Mouse (Mus musculus): ENCODE results near the gene Phc1.
"Not testable (repeated sequence)": the region's sequence is repeated elsewhere in the genome, so short reads cannot be mapped to it uniquely, and the experiment has no call there.

Phc1 gene

DNA sequence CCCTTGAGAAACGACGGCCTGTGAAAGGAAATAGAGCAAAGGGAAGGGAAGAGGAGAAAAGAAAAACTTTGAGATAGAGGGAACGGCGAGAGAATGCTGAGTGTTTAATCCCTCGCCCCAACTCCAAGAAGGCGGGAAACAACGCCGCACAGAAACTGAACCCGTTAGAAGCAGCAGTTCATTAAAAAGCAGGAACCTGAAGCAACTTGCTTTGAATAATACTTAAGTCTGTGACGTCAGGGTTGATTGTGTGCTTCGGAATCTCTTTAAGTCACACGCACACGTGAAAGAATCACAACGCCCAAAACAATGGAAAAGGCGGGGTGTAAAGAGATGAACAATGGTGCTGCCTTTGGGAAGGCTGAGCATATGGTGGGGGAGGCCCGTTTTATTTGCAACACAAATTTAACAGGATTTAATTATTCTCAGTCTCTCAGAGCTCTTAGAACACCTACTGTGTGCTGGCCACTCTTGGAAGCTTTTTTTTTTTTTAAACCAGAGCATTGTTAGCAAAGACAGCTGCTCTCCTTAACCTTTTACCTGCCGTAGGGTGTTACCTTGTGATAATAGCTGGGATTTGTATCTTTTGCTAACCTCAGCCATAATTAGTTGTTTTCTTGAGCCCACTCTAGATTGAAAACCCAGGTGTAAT is at the start of gene Phc1:
TSS of gene Phc1 (minus strand) at position 213 of the 652 bp plus-strand sequence.
- DNase-seq (ENCODE audit: low spot score) = peak; percentile 70

DNA sequence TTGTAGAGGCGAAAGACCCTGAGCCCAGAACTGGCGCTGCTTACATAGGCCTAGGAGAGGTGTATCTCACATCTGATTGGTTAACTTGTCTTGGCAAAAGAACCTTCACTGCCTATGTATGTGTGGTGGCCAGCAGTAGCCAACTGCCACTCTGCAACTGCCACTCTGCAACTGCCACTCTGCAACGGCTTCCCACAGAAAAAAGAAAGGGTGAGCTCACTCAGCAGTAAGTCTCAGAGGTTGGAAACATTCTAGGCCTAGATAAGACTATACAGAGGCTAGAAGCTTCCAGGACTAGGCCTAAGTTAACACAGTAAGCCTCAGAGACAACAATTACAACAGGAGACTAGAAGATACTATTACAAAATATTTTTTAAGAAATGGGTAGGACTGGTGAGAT is 49.6 kb upstream of the Phc1 start:
- DNase-seq (ENCODE audit: low spot score) = not testable (repeated sequence)

DNA sequence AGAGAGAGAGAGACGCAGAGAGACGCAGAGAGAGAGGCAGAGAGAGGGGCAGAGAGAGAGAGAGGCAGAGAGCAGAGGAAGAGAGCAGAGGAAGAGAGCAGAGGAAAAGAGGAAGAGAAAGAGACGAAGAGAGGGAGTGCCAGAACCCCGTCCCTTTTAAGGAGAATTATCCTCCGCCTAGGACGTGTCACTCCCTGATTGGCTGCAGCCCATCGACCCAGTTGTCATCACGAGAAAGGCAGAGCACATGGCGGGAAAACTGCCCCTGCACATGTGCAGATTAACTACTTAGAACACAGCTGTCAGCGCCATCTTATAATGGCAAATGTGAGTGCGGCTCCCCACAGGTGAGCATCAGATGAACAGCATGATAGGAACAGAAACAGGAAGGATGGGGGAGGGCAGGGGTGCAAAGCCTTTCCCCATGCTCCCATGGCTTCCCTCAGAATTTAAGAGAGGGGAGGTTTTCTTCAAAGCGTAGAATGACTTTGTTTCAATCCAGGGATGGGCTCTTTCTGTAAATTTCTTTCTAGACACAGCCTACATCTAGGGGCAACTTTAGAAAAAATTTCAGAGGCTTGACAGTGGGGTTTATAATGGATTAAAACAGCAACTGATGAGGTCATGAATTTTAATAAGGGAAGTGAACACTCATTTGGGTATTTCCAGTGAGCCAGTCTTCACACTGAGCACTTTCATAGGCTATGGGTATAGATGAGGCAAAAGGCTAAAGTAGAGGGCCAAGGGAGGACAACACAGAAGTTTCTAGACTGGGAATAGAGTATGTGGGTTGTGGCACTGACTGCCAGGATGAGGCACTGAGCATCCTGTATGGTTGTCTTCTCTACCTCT is 47.0 kb upstream of the Phc1 start:
- DNase-seq (ENCODE audit: low spot score) = not testable (repeated sequence)

DNA sequence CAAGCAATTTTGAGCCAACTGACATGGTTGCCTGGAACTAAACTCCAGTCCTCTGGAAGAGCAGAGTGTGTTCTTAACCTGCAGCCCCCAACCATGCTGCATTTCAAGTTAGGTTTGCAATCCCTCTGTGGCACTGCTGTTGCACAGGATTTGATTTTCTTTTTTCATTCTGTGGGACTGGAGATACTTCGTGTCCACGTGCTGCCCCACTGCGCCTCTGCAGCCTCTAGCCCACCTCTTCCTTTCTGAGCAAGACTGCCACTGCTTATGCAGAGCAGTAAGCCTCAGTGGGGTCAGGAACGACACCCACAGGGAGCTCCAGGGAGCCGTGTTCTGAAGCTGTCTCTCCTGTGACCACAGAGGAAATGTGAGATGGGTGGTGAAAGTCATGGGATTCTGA is 45.4 kb upstream of the Phc1 start:
- no peak for DNase-seq (ENCODE audit: low spot score)

DNA sequence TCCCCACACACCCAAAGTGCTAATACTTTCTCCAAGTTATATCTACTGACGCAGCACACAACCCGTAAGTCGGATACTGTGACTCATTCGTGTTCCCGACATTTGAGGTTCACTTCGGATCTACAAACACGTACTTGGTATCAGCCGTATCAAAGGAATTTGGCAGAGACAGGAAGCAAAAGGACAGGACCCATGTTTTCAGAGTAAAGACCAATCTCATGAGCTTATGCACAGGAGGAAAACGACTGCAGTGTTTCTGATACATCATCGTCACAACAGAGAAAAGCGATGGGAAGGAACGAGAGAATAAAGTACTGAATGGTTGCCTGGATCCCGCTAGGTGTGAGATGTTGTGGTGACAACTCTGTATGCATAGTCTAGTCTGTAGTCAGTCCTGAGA is 44.5 kb upstream of the Phc1 start:
- no peak for DNase-seq (ENCODE audit: low spot score)

DNA sequence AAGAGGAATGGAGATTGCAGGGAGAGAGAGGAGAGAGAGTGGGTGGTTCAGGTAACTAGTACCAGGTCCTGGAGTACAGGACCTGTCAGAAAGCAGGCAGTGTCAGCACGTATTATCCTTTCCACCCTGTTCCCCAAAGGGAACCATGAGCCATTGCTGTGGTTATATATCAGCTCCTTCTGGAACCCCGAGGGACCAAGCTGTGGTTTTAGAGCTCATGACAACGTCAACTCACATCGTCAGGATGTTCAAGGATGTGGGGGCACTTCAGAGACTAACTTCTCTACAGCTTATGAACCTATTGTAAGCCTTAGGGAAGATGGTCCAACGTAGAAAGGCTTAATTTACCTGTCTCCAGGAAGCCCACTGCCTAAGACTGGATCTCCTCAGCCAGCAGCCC is 42.9 kb upstream of the Phc1 start:
- DNase-seq (ENCODE audit: low spot score) = no peak

DNA sequence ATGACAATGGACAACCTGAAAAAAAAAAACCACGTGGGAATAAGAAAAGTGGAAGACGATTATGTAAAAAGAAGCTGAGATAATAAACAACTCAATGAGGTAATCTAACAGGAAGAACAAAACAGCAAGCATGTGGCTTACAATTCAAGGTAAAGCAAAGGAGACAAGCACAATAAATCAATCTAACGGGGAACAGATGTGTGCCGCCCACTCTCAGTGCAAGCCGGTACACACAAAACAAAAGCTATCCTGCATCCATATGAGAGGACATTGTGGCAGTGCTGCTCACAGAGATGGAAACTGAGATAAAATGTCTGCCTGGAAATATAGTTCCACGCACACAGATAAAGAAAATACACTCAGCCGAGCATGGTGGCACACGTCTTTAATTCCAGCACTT is 41.7 kb upstream of the Phc1 start:
- no peak for DNase-seq (ENCODE audit: low spot score)

DNA sequence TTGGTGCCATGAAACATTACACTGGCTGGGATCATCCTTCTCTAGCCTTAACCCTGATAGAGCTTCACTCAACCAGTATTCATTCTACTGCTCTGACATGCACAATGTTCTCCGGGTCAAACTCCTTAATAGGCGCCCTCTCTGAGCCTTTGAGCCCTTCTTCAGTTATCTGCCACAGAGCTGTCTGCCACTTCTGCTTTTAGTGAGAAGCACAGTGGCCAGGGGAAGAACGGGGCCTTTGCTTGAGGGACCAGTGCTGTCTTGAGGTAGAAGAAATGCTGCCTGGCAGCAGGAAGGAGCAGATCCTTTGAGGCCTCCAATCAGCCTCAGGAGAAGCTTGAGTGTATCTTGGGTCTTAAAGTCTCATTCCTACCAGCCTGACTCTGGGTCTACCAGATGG is 27.9 kb upstream of the Phc1 start:
- DNase-seq (ENCODE audit: low spot score) = no peak

DNA sequence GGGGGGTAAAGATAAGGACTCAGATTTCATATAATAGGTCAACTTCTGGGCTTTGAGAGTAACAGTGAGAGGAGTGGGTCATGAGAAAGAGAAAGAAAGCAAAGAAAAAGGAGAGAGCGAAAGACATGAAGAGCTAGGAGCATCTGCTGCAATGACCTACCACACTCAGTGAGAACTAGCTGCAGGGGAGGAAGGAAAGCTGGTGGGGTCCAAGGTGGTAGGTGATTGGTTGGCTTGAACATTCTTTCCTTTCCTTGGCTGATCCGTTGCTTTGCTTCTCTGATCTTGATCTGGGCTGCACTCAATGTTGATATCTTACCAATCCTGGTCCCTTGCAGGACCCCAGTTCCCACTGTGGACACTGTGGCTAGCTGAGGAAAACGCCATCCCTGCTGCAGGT is 26.6 kb upstream of the Phc1 start:
- no peak for DNase-seq (ENCODE audit: low spot score)

DNA sequence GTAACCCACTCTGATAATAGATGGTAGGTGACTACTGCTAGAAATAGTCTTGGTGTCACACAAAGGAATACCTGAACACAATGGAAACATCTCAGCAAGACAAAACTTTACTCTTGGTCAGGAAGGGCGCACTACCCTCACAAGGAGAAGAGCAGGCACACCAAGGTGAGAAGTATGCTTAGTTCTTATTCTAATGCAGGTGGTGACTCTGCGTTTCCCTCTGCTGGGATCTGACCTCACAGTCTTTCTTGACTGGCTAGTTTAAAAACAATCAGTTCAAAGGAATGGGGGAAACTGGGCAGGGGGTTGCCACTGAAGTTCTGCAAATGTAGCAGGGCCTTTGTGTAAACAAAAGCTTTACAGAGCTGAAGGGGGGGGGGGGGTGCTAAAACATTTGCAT is 25.9 kb upstream of the Phc1 start:
- no peak for DNase-seq (ENCODE audit: low spot score)

DNA sequence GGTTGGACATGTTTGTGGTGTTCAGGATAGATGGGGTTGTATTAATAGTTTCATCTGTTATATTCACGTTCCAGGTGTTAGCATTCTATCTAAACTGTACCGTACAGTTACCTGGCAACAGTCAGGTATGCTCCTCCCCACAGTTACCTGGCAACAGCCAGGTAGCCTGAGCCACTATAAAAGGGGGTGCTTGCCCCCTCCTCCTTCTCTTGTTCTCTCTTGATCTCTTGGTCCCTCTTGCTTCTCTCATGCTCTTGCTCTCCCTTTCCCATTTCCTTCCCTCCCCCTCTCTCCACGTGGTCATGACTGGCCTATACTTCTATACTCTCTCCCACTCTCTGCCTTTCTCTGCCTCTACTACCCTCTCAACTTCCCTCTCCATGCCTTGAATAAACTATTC is 25.3 kb upstream of the Phc1 start:
- DNase-seq (ENCODE audit: low spot score) = no peak

DNA sequence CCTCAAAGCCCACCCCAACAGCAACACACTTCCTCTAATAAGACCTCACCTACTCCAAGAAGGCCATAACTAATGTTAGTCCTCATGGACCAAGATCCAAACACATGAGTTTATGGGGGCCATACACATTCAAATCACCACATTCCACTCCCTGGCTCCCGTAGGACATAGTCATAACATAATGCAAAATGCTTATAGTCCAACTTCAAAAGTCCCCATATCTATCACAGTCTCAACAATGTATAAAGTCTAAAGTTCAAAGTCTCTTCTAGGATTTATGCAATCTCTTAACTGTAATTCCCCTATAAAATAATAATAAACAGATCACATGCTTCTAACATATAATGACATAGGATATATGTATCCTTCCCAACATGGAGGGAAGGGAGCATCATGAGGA is 16.7 kb upstream of the Phc1 start:
- no peak for DNase-seq (ENCODE audit: low spot score)

DNA sequence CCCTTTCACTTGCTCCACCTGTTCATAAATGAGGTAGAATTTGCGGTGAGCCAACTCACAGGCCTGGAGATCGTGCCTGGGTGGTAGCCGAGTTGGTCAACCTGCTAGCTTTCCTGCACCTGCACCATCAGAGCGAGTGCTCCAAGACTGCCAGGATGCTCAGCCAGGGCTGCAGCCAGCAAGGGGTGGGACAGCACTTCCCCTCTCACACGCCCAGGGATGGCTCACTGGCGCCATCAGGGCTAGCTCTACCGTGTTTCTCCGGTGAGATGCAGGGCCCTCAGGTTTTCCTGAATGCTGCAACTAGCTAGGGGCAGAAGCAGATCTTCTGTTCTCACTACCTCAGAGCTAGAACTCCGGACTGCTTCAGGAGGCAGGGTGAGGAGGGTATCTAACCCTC is 15.5 kb upstream of the Phc1 start:
- no peak for DNase-seq (ENCODE audit: low spot score)

DNA sequence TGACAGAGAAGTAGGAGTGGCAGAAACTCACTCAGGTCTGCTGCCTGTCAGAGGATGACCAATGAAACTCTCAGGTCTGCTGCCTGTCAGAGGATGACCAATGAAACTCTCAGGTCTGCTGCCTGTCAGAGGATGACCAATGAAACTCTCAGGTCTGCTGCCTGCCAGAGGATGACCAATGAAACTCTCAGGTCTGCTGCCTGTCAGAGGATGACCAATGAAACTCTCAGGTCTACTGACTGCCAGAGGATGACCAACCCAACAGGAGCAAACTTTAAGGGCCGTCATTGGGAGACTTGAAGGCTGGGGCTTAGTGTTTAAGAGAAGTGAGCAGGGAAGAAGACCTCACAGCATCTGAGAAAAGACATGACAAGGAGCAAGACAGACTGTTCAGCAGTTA is 7.0 kb upstream of the Phc1 start:
- DNase-seq (ENCODE audit: low spot score) = not testable (repeated sequence)

DNA sequence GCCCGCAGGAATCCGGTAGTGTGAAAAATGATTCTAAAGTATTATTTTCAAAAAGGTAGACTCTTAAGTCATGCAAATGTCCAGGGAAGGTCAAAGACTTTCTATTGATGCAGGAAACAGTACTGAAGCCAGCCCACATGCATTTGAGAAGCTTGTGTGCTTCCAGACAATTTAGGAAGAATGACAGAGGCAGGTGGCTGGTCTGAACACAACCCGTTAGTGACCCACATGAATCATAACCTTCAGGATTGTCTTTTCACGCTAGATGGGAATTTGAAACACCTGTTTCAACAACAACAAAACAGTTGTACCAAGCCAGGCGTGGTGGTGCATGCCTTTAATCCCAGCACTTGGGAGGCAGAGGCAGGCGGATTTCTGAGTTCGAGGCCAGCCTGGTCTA is 6.0 kb upstream of the Phc1 start:
- DNase-seq (ENCODE audit: low spot score) = no peak

DNA sequence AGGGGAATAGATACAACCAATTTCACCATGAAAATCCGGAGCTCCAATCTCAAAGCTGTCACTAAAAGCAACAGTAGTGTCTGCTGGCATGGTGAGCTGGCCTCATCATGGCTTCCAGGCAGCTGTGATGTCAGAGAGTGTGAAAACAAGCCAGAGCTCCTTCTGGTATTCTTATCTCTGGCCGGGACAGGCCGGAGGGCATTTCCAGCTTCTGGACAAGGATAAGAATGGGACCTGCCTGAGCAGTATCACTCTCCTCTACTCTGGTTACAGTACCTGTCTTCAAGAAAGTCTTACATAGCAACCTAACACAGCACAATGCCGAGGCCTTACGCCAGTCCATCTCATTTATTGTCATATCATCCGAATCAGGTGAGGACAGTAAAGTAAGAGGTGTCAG is 5.4 kb upstream of the Phc1 start:
- DNase-seq (ENCODE audit: low spot score) = peak; percentile 20

DNA sequence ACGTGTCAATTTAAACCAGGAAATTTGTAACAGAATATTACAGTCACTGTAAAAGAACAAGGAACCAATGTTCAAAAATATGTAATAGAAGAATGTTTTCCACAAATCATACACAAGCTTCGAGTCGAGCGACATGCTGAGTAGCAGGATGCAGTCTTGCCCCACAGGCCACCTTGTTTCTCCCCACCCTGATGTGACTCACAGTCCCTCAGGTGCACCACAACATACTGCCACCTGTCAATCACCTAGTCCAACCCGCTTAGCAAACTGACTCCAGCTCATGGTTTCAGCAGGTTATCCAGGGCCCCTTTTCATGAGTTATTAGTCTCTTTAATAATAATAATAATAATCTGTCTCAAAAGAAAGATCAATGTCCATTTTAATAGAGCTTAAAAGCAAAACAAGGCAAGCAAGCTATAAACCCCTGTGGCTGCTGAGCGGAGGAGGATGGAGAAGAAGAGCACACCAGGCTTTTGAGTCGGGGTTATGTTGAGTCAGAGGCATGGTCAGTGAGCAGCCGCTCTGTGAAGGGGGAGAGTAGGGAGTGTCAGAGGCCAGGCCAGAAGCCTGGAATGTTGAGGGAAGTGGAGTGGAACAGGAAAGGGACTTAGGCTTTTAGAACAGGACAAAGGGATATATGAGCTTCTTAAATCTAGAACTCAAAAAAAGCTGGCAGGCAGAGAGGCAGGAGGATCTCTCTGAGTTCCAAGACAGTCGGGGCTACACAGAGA is 4.2 kb upstream of the Phc1 start:
- DNase-seq (ENCODE audit: low spot score) = no peak

DNA sequence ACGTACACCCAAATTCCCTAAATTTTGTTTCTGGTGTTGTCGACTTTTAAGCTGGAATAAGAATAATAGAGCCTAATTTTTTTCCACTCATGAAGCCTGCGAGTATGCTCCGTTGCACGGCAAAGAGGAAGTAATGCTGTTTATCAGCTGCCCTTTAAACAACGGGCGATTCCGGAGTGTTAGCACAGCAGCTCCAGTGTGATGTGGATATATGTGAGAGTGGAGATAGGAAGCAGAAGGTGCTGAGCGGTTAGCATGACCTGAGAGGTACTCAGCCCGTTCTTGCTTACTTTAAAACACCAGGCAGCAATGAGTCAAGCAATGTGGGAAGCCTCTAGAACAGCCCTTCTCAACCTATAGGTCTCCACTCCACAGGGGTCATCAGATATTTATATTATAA is 3.4 kb upstream of the Phc1 start:
- no peak for DNase-seq (ENCODE audit: low spot score)

DNA sequence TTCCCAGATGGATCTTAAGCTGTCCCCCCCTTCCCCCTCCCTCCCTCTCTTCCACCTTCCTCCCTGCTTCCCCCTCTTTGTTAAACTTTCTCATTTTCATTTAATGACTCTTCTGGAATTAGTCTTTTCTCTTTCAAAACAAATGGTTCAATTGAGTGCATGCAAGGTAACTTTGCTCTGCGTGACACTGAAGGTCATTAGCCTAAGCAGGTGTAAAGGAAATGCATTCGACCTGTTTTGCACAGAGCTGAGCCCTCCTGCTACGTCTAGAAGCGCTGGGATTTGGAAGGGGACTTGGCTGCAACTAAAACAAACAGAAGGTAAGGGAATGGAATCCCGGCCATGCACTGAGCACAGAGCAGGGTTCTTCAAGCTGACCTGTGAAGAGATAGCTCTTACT is 1.8 kb upstream of the Phc1 start:
- DNase-seq (ENCODE audit: low spot score) = no peak

DNA sequence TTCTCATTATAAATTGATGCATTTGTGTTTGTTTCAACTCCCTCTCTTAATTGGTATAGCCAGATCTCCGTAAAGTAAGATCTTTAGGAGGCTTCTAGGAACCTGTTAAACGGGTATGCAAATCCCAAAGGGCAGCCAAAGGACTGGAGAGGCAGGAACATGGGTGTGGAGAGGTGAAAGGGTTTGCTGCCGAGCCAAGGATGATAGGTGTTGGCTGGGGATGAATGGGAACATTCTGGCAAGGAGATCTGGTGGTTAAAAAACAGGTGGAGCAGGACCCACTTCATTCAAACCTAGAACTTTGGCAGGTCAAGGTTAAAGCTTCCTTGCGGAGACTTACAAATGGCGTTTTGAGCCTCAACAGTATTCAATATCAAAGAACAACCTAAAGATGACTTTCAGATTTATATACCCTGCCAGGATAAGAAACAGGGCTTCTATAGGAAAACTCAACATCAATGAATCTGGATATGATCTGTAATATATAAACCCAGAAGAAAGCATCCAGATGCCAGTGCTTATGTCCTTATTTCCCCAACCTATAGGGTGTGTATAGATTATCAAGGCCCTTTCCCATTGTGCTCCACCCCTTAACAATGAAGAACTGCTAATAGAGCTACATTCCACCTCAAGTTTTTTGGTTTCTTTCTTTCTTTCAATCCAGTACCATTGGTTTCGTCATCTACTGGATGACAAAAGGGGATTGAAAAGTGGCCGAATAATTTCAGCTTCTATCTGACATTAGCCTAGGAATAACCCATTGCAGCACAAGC is 863 bp upstream of the Phc1 start:
- DNase-seq (ENCODE audit: low spot score) = no peak

DNA sequence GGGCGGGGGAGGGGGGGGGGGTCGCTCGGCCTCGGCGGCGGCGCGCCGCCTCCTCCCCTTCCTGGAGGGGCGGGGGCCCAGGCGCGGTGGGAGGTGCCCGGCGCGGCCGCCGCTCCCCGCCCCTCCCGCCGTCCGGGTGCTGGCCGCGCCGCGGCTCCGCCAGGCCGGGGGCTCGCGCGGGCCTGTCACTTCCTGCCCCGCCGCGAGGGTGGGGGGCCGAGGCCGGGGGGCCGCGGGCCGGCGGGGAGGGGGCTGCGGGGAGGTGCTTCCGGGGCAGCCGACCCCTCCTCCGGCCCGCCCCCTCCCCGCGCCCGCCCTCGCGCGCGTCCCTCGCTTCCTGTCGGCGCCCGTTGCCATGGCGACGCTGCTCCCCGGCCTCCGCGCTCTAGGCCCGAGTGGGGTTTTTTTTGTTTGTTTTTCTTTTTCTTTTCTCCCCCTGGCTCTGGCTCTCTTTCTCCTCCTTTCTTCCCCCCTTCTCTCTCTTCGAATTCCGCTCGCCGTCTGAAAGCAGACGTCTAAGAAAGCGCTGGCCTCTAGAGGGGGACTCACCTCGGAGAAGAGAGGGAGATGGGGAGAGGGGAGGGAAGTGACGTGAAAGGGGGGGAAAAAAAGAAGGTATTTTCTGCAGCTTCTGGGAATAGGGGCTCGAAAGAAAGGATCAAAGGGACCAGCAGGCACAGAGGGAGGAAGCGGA is 566 bp downstream of the Phc1 start:
- peak; percentile 88 for DNase-seq (ENCODE audit: low spot score)

Measured in MN1 (cell line).